Mouse (Mus musculus) central nervous system, embryonic 18 days (tissue): ENCODE measurements around the gene Grpr. TPM values are rescaled to one million over a fixed set of nuclear protein-coding genes. Genes with fewer than 3 reads are reported as not detected.

ENCODE experiments used
- polyA plus RNA-seq: library from polyadenylated mRNA; depleted of rRNA; stranded (reverse); fragments of >200 nt; gene quantifications from 2 replicates; pipeline ENCODE4 v1.2.3, GENCODE M21; 2012; rRNA removed

Grpr gene
- polyA plus RNA-seq = 0.20 and 0.22 TPM in 2 replicates

GRCm38 (mm10) chrX:163549666-163550065 is at the start of gene Grpr:
TSS of gene Grpr (minus strand) at chrX:163549677.

Other genes starting within 250 kb of the Grpr start
- 3.8 and 4.3 TPM in 2 replicates for gene Rnf138rt1, start 211.7 kb upstream of the Grpr start, polyA plus RNA-seq